11 mouse cellular contexts compared by ENCODE assay signal in the genomic region with DNA sequence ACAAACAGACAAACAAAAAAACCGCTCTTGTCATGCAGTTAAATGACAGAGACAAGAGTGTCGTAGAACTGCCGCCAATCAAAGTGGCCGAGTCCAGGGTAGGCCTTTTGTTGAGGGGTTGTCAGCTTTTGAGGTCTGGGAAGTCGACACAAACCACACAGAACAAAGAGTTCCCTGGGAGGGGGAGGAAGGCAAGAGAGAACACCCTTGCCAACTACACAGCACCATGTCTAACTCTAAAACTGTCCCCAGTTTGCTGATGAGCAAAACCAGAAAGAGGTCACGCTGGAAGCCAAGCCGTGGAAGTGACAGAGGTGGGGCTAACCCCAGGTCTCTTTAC.
DNase-seq lines count a peak whose midpoint lies in the region; ATAC-seq and TF ChIP-seq lines count a peak whose summit lies in the region.
"Had no signal": no experiment of that assay in that cellular context is flagged by ENCODE, and none has a peak within 500 bp of the region (broad histone marks: within the 10 kb centered on the region; RNA-seq: fewer than 3 reads in every experiment).

No protein-coding gene starts in this region.

- no peak overlapping the region for H3K27ac ChIP-seq in heart, embryonic 12.5 days (ENCODE audit: poor library complexity, severe bottlenecking)
- H3K27ac ChIP-seq in heart, adult 2 months: no peak overlapping the region
- peak overlapping the region; percentile 67 for H3K27ac ChIP-seq in forebrain, embryonic 12.5 days
- H3K27ac ChIP-seq in hindbrain, postnatal 0 days: peak overlapping the region; percentile 41; the same call in 1 of the 2 replicates
- H3K27ac ChIP-seq in midbrain, postnatal 0 days (ENCODE audit: low read depth, low read length): no peak overlapping the region
- H3K27ac ChIP-seq: liver, embryonic 15.5 days had no signal

- H3K9ac ChIP-seq in heart, embryonic 12.5 days: no peak overlapping the region
- no peak overlapping the region for H3K9ac ChIP-seq in heart, adult 2 months (ENCODE audit: low read depth, low read length)
- no peak overlapping the region for H3K9ac ChIP-seq in forebrain, embryonic 12.5 days
- no peak overlapping the region for H3K9ac ChIP-seq in hindbrain, postnatal 0 days (replicated peaks; ENCODE audit: low read length)
- no peak overlapping the region for H3K9ac ChIP-seq in midbrain, postnatal 0 days (replicated peaks; ENCODE audit: low read length, poor library complexity, severe bottlenecking)
- H3K9ac ChIP-seq: liver, embryonic 15.5 days had no signal

- no peaks in the 10 kb centered on the region for H3K9me3 ChIP-seq in heart, embryonic 12.5 days (replicated peaks)
- H3K9me3 ChIP-seq in forebrain, embryonic 12.5 days: no peaks in the 10 kb centered on the region
- no peaks in the 10 kb centered on the region for H3K9me3 ChIP-seq in hindbrain, postnatal 0 days (ENCODE audit: low read length)
- H3K9me3 ChIP-seq in midbrain, postnatal 0 days (ENCODE audit: low read length): no peaks in the 10 kb centered on the region
- H3K9me3 ChIP-seq: liver, embryonic 15.5 days had no signal

- no peak for DNase-seq in heart, adult 2 months
- no peak for DNase-seq in hindbrain, postnatal 0 days (ENCODE audit: low spot score)
- no peak for DNase-seq in midbrain, postnatal 0 days (ENCODE audit: low spot score)
- no peak for DNase-seq in cerebellum, adult 18-20 months
- DNase-seq in lung, postnatal 25 days (ENCODE audit: low spot score): no peak
- DNase-seq in urinary bladder, postnatal 14 days (ENCODE audit: low spot score): no peak
- DNase-seq: B cell, adult 2 months; thymus, postnatal 14 days had no signal

- H3K4me3 ChIP-seq in heart, embryonic 12.5 days: no peak overlapping the region
- H3K4me3 ChIP-seq in heart, adult 2 months: no peak overlapping the region
- H3K4me3 ChIP-seq in forebrain, embryonic 12.5 days (replicated peaks): no peak overlapping the region
- H3K4me3 ChIP-seq in hindbrain, postnatal 0 days (ENCODE audit: low read length): no peak overlapping the region
- H3K4me3 ChIP-seq in midbrain, postnatal 0 days (ENCODE audit: low read depth, low read length): no peak overlapping the region
- H3K4me3 ChIP-seq: liver, embryonic 15.5 days had no signal

- H3K36me3 ChIP-seq in heart, embryonic 12.5 days: no peaks in the 10 kb centered on the region
- H3K36me3 ChIP-seq in heart, adult 2 months (ENCODE audit: control insufficient read depth, insufficient read depth, low read length): no peaks in the 10 kb centered on the region
- no peaks in the 10 kb centered on the region for H3K36me3 ChIP-seq in forebrain, embryonic 12.5 days (replicated peaks)
- H3K36me3 ChIP-seq in hindbrain, postnatal 0 days (ENCODE audit: insufficient read depth, low read length): no peaks in the 10 kb centered on the region
- H3K36me3 ChIP-seq in midbrain, postnatal 0 days (ENCODE audit: insufficient read depth, low read length): no peaks in the 10 kb centered on the region
- H3K36me3 ChIP-seq: liver, embryonic 15.5 days had no signal

- intact Hi-C loops in heart, adult 2 months (cut with DNase I): loop anchor here (2.0 to 5.0 kb wide), 3 partner anchors 1050 to 1437 kb away; no protein-coding TSS in a partner anchor

- ATAC-seq in heart, embryonic 12.5 days (ENCODE audit: insufficient number of reproducible peaks, low FRiP score): peak; percentile 29; the same call in 1 of the 2 replicates
- peak; percentile 57 for ATAC-seq in forebrain, embryonic 12.5 days (ENCODE audit: low FRiP score)
- ATAC-seq in hindbrain, postnatal 0 days: peak; percentile 68
- peak; percentile 21; the same call in 1 of the 2 replicates for ATAC-seq in midbrain, postnatal 0 days (ENCODE audit: low FRiP score)

- TF ChIP-seq CTCF in heart, adult 2 months (IDR thresholded peaks at IDR 0.05): no peak
- no peak for TF ChIP-seq CTCF in hindbrain, postnatal 0 days (IDR thresholded peaks at IDR 0.05; ENCODE audit: low read depth)
- no peak for TF ChIP-seq CTCF in midbrain, postnatal 0 days (IDR thresholded peaks at IDR 0.05)

- no peaks in the 10 kb centered on the region for H3K79me2 ChIP-seq in heart, adult 2 months (replicated peaks; ENCODE audit: control insufficient read depth, insufficient read depth, low read length)

- peaks cover 17% of the 10 kb centered on the region for H3K4me1 ChIP-seq in heart, embryonic 12.5 days (replicated peaks)
- H3K4me1 ChIP-seq in heart, adult 2 months (ENCODE audit: control insufficient read depth, insufficient read depth, low read length): peaks cover 1% of the 10 kb centered on the region
- H3K4me1 ChIP-seq in forebrain, embryonic 12.5 days: peaks cover 36% of the 10 kb centered on the region
- 0 out of 2 replicates have a peak, but pooled peaks cover 3% of the 10 kb centered on the region for H3K4me1 ChIP-seq in hindbrain, postnatal 0 days (ENCODE audit: insufficient read depth, low read length)
- H3K4me1 ChIP-seq in midbrain, postnatal 0 days (ENCODE audit: insufficient read depth, low read length): no peaks in the 10 kb centered on the region; the same call in 1 of the 2 replicates
- H3K4me1 ChIP-seq: liver, embryonic 15.5 days had no signal

- no peak overlapping the region for H3K4me2 ChIP-seq in heart, embryonic 12.5 days
- H3K4me2 ChIP-seq in forebrain, embryonic 12.5 days: no peak overlapping the region
- H3K4me2 ChIP-seq in hindbrain, postnatal 0 days (ENCODE audit: low read depth, low read length): 0 out of 2 replicates have a peak overlapping the region, but pooled peaks have one; percentile 33
- no peak overlapping the region for H3K4me2 ChIP-seq in midbrain, postnatal 0 days (ENCODE audit: low read depth, low read length, poor library complexity, severe bottlenecking)
- H3K4me2 ChIP-seq: liver, embryonic 15.5 days had no signal

- no peaks in the 10 kb centered on the region for H3K27me3 ChIP-seq in heart, embryonic 12.5 days (replicated peaks)
- no peaks in the 10 kb centered on the region for H3K27me3 ChIP-seq in heart, adult 2 months (ENCODE audit: control insufficient read depth, insufficient read depth, low read length)
- H3K27me3 ChIP-seq in forebrain, embryonic 12.5 days: no peaks in the 10 kb centered on the region
- H3K27me3 ChIP-seq in hindbrain, postnatal 0 days (ENCODE audit: insufficient read depth, low read length): no peaks in the 10 kb centered on the region
- no peaks in the 10 kb centered on the region for H3K27me3 ChIP-seq in midbrain, postnatal 0 days (ENCODE audit: insufficient read depth, low read length)
- H3K27me3 ChIP-seq: liver, embryonic 15.5 days had no signal

- no peak for TF ChIP-seq POLR2A in heart, adult 2 months (IDR thresholded peaks at IDR 0.05; ENCODE audit: insufficient read depth, low read depth, low read length)

- no peak for TF ChIP-seq EP300 in heart, adult 2 months (IDR thresholded peaks at IDR 0.05; ENCODE audit: insufficient read depth, low read depth, low read length)

- WGBS in heart, embryonic 12.5 days: 35% methylated on average over 7 of the region's 7 CpGs
- WGBS in heart, adult 2 months: 65% methylated on average over 7 of the region's 7 CpGs
- 25% methylated on average over 7 of the region's 7 CpGs for WGBS in forebrain, embryonic 12.5 days
- 21% methylated on average over 7 of the region's 7 CpGs for WGBS in hindbrain, postnatal 0 days
- WGBS in midbrain, postnatal 0 days: 26% methylated on average over 7 of the region's 7 CpGs

Comparison
In these comparisons a context has a peak if more than half of its experiments do, and no peak if none do; other contexts are left out.
1. H3K27ac ChIP-seq: peak in forebrain, embryonic 12.5 days (single experiment) and hindbrain, postnatal 0 days (single experiment); none in heart, embryonic 12.5 days (single experiment), heart, adult 2 months (single experiment) and midbrain, postnatal 0 days (single experiment).
2. Peak in every context shown above with its lines, with median percentiles within 50 percentile points of each other: ATAC-seq.